Mouse (Mus musculus): ENCODE data around the gene Phkg2. TPM values are rescaled to one million over a fixed set of nuclear protein-coding genes. Genes with fewer than 3 reads are reported as not detected.

Phkg2 gene
- 34.3 and 38.7 TPM in 2 replicates for polyA plus RNA-seq (2014; fragmentation: Nextera tagmentation; extraction: Ambion mirVana)

GRCm38 (mm10) chr7:127572895-127573471 is at the start of gene Phkg2:
Gene Phkg2 (plus strand): TSS chr7:127573340.
- peak; percentile 95 for ATAC-seq (ENCODE audit: insufficient number of reproducible peaks, insufficient read depth, low FRiP score, low read depth)
- WGBS, result under 1% methylated on average over 17 of the region's 17 CpGs
- peak within 1 kb of the TSS; percentile 60 to 76 for H3K4me3 ChIP-seq (ENCODE audit: control insufficient read depth in 1 of 2, insufficient read depth in 1 of 2, low read depth in 1 of 2, low read length in 2 of 2)
- no peaks in the 10 kb centered on the region for H3K27me3 ChIP-seq (ENCODE audit: control insufficient read depth, insufficient read depth, low read length)
- H3K36me3 ChIP-seq (ENCODE audit: control insufficient read depth, insufficient read depth, low read length), result peaks cover 28% of the 10 kb centered on the region
- no peaks in the 10 kb centered on the region for H3K9me3 ChIP-seq (ENCODE audit: control insufficient read depth, low read length)
- peak within 1 kb of the TSS; percentile 51 to 79 for H3K27ac ChIP-seq (replicated peaks in 1 of 2; ENCODE audit: control insufficient read depth in 1 of 2, insufficient read depth in 1 of 2, low read depth in 2 of 2, low read length in 2 of 2)
- peak within 1 kb of the TSS; percentile 90 for H3K4me2 ChIP-seq (ENCODE audit: low read length)
- H3K9ac ChIP-seq (ENCODE audit: low read length), result peak within 1 kb of the TSS; percentile 87
- peaks cover 6 to 21% of the 10 kb centered on the region in 2 experiments; a peak in 3 of 4 replicates for H3K4me1 ChIP-seq (ENCODE audit: control insufficient read depth in 2 of 2, insufficient read depth in 2 of 2, low read length in 2 of 2)

- no peak overlapping the region for H3K4me2 ChIP-seq (ENCODE audit: low read length)
- H3K4me1 ChIP-seq (ENCODE audit: control insufficient read depth in 2 of 2, insufficient read depth in 2 of 2, low read length in 2 of 2), result no peaks in the 10 kb centered on the region
- no peaks in the 10 kb centered on the region for H3K27me3 ChIP-seq (ENCODE audit: control insufficient read depth, insufficient read depth, low read length)
- no peak overlapping the region for H3K27ac ChIP-seq (replicated peaks in 1 of 2; ENCODE audit: control insufficient read depth in 1 of 2, insufficient read depth in 1 of 2, low read depth in 2 of 2, low read length in 2 of 2)
- peaks cover 98% of the 10 kb centered on the region for H3K36me3 ChIP-seq (ENCODE audit: control insufficient read depth, insufficient read depth, low read length)
- no peak overlapping the region for H3K4me3 ChIP-seq (ENCODE audit: control insufficient read depth in 1 of 2, insufficient read depth in 1 of 2, low read depth in 1 of 2, low read length in 2 of 2)
- no peaks in the 10 kb centered on the region for H3K9me3 ChIP-seq (ENCODE audit: control insufficient read depth, low read length)
- ATAC-seq (ENCODE audit: insufficient number of reproducible peaks, insufficient read depth, low FRiP score, low read depth), result no peak
- no peak overlapping the region for H3K9ac ChIP-seq (ENCODE audit: low read length)
- WGBS, result 97% methylated on average over 3 of the region's 3 CpGs
These were observed 31.5 kb upstream of the Phkg2 start for GRCm38 (mm10) chr7:127541671-127542070.

- WGBS, result 87% methylated on average over 15 of the region's 15 CpGs
- H3K27ac ChIP-seq (replicated peaks in 1 of 2; ENCODE audit: control insufficient read depth in 1 of 2, insufficient read depth in 1 of 2, low read depth in 2 of 2, low read length in 2 of 2), result no peak overlapping the region
- no peaks in the 10 kb centered on the region for H3K4me1 ChIP-seq (ENCODE audit: control insufficient read depth in 2 of 2, insufficient read depth in 2 of 2, low read length in 2 of 2)
- H3K9me3 ChIP-seq (ENCODE audit: control insufficient read depth, low read length), result no peaks in the 10 kb centered on the region
- no peak for ATAC-seq (ENCODE audit: insufficient number of reproducible peaks, insufficient read depth, low FRiP score, low read depth)
- H3K4me3 ChIP-seq (ENCODE audit: control insufficient read depth in 1 of 2, insufficient read depth in 1 of 2, low read depth in 1 of 2, low read length in 2 of 2), result no peak overlapping the region
- no peak overlapping the region for H3K4me2 ChIP-seq (ENCODE audit: low read length)
- peaks cover 93% of the 10 kb centered on the region for H3K36me3 ChIP-seq (ENCODE audit: control insufficient read depth, insufficient read depth, low read length)
- no peak overlapping the region for H3K9ac ChIP-seq (ENCODE audit: low read length)
- no peaks in the 10 kb centered on the region for H3K27me3 ChIP-seq (ENCODE audit: control insufficient read depth, insufficient read depth, low read length)
These were observed 23.9 kb upstream of the Phkg2 start for GRCm38 (mm10) chr7:127549116-127549835.

GRCm38 (mm10) chr7:127551558-127551957 is 21.6 kb upstream of the Phkg2 start:
- H3K4me3 ChIP-seq (ENCODE audit: control insufficient read depth in 1 of 2, insufficient read depth in 1 of 2, low read depth in 1 of 2, low read length in 2 of 2), result no peak overlapping the region
- WGBS, result 93% methylated on average over 8 of the region's 8 CpGs
- H3K36me3 ChIP-seq (ENCODE audit: control insufficient read depth, insufficient read depth, low read length), result peaks cover 93% of the 10 kb centered on the region
- ATAC-seq (ENCODE audit: insufficient number of reproducible peaks, insufficient read depth, low FRiP score, low read depth), result no peak
- H3K27ac ChIP-seq (replicated peaks in 1 of 2; ENCODE audit: control insufficient read depth in 1 of 2, insufficient read depth in 1 of 2, low read depth in 2 of 2, low read length in 2 of 2), result no peak overlapping the region
- no peak overlapping the region for H3K9ac ChIP-seq (ENCODE audit: low read length)
- H3K4me1 ChIP-seq (ENCODE audit: control insufficient read depth in 2 of 2, insufficient read depth in 2 of 2, low read length in 2 of 2), result no peaks in the 10 kb centered on the region
- H3K9me3 ChIP-seq (ENCODE audit: control insufficient read depth, low read length), result no peaks in the 10 kb centered on the region
- no peak overlapping the region for H3K4me2 ChIP-seq (ENCODE audit: low read length)
- no peaks in the 10 kb centered on the region for H3K27me3 ChIP-seq (ENCODE audit: control insufficient read depth, insufficient read depth, low read length)

GRCm38 (mm10) chr7:127560580-127560979 is 12.6 kb upstream of the Phkg2 start:
- ATAC-seq (ENCODE audit: insufficient number of reproducible peaks, insufficient read depth, low FRiP score, low read depth), result no peak
- no peaks in the 10 kb centered on the region for H3K9me3 ChIP-seq (ENCODE audit: control insufficient read depth, low read length)
- H3K4me3 ChIP-seq (ENCODE audit: control insufficient read depth in 1 of 2, insufficient read depth in 1 of 2, low read depth in 1 of 2, low read length in 2 of 2), result no peak overlapping the region
- no peak overlapping the region for H3K27ac ChIP-seq (replicated peaks in 1 of 2; ENCODE audit: control insufficient read depth in 1 of 2, insufficient read depth in 1 of 2, low read depth in 2 of 2, low read length in 2 of 2)
- 97% methylated on average over 3 of the region's 11 CpGs for WGBS
- no peak overlapping the region for H3K9ac ChIP-seq (ENCODE audit: low read length)
- H3K27me3 ChIP-seq (ENCODE audit: control insufficient read depth, insufficient read depth, low read length), result no peaks in the 10 kb centered on the region
- H3K4me1 ChIP-seq (ENCODE audit: control insufficient read depth in 2 of 2, insufficient read depth in 2 of 2, low read length in 2 of 2), result peaks cover 4 to 9% of the 10 kb centered on the region in 2 experiments; a peak in 3 of 4 replicates
- H3K36me3 ChIP-seq (ENCODE audit: control insufficient read depth, insufficient read depth, low read length), result peaks cover 93% of the 10 kb centered on the region
- H3K4me2 ChIP-seq (ENCODE audit: low read length), result no peak overlapping the region

GRCm38 (mm10) chr7:127561340-127561858 is 11.7 kb upstream of the Phkg2 start, which contains the start of gene Tmem265:
Gene Tmem265 (plus strand): TSS chr7:127561390.
- H3K4me2 ChIP-seq (ENCODE audit: low read length), result no peak within 1 kb of the TSS
- H3K36me3 ChIP-seq (ENCODE audit: control insufficient read depth, insufficient read depth, low read length), result peaks cover 93% of the 10 kb centered on the region
- ATAC-seq (ENCODE audit: insufficient number of reproducible peaks, insufficient read depth, low FRiP score, low read depth), result no peak
- H3K4me3 ChIP-seq (ENCODE audit: control insufficient read depth in 1 of 2, insufficient read depth in 1 of 2, low read depth in 1 of 2, low read length in 2 of 2), result no peak within 1 kb of the TSS
- peaks cover 4 to 9% of the 10 kb centered on the region in 2 experiments; a peak in 3 of 4 replicates for H3K4me1 ChIP-seq (ENCODE audit: control insufficient read depth in 2 of 2, insufficient read depth in 2 of 2, low read length in 2 of 2)
- H3K9me3 ChIP-seq (ENCODE audit: control insufficient read depth, low read length), result no peaks in the 10 kb centered on the region
- no peak within 1 kb of the TSS for H3K9ac ChIP-seq (ENCODE audit: low read length)
- H3K27ac ChIP-seq (replicated peaks in 1 of 2; ENCODE audit: control insufficient read depth in 1 of 2, insufficient read depth in 1 of 2, low read depth in 2 of 2, low read length in 2 of 2), result no peak within 1 kb of the TSS
- WGBS, result 92% methylated on average over 5 of the region's 5 CpGs
- no peaks in the 10 kb centered on the region for H3K27me3 ChIP-seq (ENCODE audit: control insufficient read depth, insufficient read depth, low read length)

GRCm38 (mm10) chr7:127564381-127565150 is 8.6 kb upstream of the Phkg2 start:
- peaks cover 85% of the 10 kb centered on the region for H3K36me3 ChIP-seq (ENCODE audit: control insufficient read depth, insufficient read depth, low read length)
- H3K4me1 ChIP-seq (ENCODE audit: control insufficient read depth in 2 of 2, insufficient read depth in 2 of 2, low read length in 2 of 2), result peaks cover 4 to 9% of the 10 kb centered on the region in 2 experiments; a peak in 3 of 4 replicates
- no peaks in the 10 kb centered on the region for H3K9me3 ChIP-seq (ENCODE audit: control insufficient read depth, low read length)
- peak; percentile 68; the same call in 1 of the 2 replicates for ATAC-seq (ENCODE audit: insufficient number of reproducible peaks, insufficient read depth, low FRiP score, low read depth)
- WGBS, result 43% methylated on average over 6 of the region's 6 CpGs
- H3K27ac ChIP-seq (replicated peaks in 1 of 2; ENCODE audit: control insufficient read depth in 1 of 2, insufficient read depth in 1 of 2, low read depth in 2 of 2, low read length in 2 of 2), result peak overlapping the region; percentile 42 to 54; a peak in 3 of 4 replicates
- no peaks in the 10 kb centered on the region for H3K27me3 ChIP-seq (ENCODE audit: control insufficient read depth, insufficient read depth, low read length)
- H3K4me3 ChIP-seq (ENCODE audit: control insufficient read depth in 1 of 2, insufficient read depth in 1 of 2, low read depth in 1 of 2, low read length in 2 of 2), result no peak overlapping the region
- H3K9ac ChIP-seq (ENCODE audit: low read length), result peak overlapping the region; percentile 41; the same call in 1 of the 2 replicates
- H3K4me2 ChIP-seq (ENCODE audit: low read length), result no peak overlapping the region
